Mouse (Mus musculus) c-Kit-positive CD71-positive TER-119-negative erythroid progenitor cells, embryonic 14.5 days (primary cell): ENCODE results near the gene Patj.
"Not testable (repeated sequence)": the region's sequence is repeated elsewhere in the genome, so short reads cannot be mapped to it uniquely, and the experiment has no call there.

ENCODE experiments used
- DNase-seq: peaks from one replicate; pipeline ENCODE4 v3.0.0-alpha.2; 2013; ENCODE audit warnings: low read depth

Patj gene

DNA sequence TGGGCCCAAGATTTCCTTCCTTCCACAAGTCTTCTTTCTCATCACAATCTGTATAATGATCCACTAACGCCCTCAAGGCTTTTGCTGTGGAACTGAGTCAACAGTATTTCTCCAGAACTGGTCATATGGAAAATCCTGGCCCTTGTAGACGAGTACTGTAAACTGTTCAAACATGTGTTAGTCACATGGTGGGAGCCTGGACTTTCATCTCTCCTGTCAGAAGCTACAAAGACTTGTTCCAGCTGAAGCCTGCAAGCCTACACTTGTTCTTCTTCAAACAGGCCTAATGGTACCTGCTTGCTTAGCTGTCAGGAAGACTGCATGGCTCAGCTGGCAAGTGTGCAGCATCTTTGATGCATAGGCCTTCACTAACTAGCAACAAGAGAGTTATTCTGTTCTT lies 264.9 kb downstream of the Patj start:
- no peak for DNase-seq

DNA sequence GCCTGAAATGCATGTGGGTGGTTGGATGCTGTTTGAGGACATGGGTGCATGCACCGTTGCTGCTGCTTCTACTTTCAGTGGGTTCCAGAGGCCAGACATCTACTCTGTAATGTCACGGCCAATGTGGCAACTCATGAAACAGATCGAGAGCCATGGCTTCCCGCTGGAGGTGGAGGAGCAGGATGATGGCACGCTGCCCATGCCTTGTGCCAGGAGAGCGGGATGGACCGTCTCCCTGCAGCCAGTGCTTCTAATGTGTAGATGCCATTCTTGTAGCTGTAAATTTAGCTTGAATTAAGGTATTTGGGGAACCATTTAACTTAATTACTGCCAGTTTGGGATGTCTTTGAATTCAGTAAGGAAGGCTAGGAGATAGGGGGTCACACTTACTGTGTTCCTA lies 270.3 kb downstream of the Patj start:
- DNase-seq, result no peak

DNA sequence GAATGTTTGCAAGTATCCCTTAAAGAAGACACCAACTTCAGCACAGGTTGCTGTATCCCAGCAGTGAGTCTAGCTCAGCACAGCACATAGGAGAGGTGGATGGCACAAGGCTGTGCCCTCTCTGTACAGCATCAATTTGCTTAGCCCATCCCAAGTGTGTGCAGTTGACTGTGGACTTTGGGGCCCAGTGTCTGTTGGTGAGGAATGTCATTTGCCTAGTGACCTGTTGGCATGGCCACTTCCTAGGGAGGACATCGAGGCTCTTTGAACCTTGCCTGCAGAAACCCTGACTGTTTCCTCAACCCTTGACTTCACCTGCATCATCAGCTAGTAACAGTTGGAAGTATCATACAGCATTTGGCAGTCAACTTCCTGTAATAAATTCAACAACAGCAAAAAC lies 270.9 kb downstream of the Patj start:
- no peak for DNase-seq

DNA sequence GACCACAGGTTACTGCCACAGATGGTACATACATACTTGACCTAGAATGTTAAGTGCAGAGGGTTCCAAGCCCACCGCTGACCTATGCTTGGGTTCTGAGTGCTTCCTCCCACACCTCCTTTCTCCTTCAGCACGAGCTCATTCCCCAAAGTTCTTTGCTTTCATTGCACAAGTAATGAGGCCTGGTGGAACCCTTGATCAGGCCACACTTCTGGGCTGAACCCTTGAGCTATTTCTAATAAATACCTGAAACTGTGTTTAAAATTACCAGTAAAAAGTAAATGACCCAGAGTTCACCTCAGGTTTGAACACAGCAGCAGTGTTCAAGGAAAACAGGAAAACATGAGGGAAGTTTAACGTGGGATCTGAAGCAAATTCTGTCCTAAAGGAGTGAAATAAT lies 271.4 kb downstream of the Patj start:
- no peak for DNase-seq

DNA sequence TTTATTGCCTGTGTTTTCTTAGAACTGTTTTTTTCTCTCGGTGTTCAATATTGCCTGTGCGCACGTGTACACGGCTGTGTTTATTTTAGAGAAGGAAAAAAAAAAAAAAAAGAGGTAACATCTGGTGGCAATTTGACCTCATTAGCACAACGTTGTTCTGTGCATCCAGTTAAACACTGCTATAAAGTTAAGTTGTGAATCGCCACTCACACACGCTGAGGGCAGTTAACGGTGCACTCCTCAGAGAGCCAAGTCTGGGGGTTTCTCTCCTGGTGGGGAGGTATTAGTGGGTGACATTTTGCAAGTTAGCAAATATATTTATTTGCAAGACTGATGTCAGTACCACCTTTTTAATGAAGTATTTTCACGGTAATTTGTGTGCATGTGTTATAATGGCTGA lies 281.9 kb downstream of the Patj start:
- no peak for DNase-seq

DNA sequence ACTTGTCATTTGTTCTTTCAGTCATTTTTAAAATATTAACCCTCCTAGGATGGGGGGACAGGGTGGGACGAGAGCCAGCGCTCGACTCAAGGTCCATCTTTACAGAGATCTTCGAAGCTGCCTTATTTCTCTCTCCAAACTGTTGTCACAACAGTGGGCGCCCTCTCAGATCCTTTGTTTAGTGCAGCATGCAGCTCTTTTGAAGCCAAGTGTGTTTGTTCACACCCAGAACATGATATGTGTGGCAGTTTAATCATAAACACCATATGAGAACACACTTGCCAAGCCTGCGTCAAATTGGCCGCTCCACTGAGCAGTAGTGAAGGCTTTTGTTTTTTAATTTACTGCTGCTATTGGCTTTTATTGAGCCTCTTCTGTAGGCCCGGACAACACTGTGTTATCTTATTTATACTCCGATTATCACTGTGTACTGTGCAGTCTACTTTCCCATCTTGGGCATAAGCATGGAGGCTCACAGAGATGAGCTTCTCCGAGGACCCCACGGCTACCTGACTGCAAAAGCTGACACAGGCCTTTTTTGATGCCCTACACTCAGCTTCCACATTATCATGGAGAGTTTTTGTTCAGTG lies 291.2 kb downstream of the Patj start:
- no peak for DNase-seq

DNA sequence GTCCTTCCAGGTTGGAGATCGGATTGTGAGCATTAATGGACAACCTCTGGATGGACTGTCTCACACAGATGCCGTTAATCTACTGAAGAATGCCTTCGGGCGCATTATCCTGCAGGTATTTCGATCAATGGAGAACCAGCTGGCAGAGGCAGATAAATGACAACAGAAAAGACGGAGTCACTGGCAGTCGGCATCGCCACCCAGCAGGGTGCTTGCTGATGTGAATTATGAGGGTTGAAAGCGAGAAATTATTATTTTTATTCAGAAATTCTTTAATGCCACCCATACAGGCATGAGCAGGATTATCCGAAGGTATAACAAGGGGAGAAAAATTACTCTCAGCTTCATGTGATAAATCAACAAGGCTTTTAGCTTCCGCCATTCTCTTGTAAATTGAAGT lies 292.5 kb downstream of the Patj start:
- DNase-seq, result no peak

DNA sequence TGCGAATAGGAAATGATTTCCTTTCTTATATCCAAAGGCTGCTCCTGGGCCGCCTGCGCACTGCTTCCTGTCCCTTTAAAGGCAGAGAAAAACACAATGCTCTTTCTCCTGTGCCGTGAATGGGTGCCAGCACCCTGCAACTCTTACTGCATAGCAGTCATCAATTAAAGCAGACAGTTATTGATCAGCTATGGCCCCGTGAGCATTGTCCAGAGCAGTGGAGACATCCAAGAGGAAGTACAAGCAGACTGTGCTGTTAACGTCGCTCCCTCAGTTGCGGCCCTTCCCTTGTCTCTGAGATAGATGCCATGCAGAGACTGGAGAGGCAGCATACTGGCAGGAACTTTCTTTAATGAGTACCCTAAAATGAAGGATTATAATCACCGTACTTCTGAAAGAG lies 292.9 kb downstream of the Patj start:
- no peak for DNase-seq

DNA sequence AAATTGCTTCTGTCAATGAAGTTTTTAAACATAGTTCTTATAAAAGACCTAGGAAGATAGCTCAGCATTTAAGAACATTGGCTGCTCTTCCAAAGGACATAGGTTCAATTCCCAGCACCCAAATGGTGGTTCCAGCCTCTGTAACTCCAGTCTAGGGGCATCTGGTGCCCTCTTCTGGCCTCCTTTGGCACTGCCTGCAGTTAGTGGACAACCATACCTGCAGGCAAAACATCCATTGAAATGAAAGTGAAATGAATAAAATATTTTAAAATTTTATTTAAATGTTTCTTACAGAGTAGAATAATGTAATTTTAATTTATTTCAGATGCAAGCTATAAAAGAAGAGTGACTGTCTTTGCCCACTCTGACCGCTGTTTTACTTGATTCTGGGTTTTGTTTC lies 294.4 kb downstream of the Patj start:
- DNase-seq, result no peak

DNA sequence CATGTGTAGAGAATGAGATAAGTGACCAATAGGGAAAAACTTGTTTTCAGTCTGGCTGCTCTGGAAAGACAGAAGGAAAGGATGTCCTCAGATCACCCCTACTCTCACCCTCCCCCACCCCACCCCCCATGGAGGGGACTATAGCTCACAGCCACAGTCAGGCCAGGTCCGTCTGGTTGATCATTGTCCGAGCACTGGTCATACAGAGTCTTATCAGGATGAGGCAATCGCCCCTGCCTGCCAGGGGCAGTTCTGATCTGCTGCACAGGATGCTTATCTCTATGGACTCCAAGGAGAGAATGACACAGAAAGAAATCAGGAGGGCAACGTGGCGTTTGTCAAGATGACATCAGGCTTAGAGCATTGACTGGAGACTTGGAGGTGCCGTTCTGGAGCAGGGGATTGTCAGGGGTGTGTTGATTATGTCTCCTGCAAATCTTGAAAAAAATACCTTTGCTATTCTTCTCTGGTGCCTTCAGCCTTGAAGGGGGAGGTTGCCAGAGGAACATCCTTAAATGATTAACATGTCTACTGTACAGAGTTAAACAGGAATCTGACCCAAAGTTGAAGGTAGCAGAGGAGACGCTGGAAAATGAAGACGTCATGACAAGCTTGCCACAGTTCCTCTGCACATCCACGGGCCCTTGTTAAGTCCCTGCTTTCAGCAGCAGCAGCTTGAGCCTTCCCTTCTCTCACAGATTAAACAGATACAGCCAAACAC lies 298.0 kb downstream of the Patj start:
- no peak for DNase-seq

DNA sequence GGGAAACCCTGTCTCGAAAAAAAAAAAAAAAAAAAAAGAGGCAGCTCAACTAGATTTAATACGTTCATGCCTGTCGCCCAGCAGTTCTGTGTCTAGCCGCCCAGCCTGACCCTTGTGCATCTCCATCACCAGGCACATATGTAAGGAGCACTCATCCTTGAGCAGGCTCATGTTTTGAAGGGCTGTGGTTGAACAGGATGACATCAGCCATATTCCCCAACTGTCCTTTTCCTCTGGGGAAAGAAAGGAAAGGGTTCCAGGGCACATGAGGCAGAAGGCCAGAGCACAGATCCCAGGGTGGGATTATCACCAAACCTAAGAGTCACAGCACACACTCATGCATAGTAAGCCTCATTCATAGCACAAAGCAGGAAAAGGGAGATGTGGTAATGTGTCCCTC lies 302.3 kb downstream of the Patj start:
- no peak for DNase-seq

DNA sequence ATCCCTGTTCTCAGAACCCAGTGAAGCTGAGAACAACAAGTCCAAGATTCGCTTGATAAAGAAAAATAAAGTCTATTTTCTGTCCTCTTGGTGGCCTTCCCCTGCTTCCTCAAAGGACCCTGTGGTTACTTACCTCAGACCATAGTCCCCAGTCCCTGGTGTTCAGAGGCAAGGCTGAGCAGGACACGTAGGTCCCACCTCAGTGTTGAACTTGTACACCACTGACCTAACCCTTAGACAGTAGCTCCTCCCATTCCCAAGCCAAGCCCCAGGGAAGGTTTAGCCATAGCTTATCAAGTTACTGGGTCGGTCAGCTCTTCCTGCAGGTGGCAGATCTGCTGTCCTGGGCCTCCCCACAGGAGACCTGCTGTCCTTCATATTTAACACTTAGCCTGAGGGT lies 303.3 kb downstream of the Patj start:
- DNase-seq, result no peak

DNA sequence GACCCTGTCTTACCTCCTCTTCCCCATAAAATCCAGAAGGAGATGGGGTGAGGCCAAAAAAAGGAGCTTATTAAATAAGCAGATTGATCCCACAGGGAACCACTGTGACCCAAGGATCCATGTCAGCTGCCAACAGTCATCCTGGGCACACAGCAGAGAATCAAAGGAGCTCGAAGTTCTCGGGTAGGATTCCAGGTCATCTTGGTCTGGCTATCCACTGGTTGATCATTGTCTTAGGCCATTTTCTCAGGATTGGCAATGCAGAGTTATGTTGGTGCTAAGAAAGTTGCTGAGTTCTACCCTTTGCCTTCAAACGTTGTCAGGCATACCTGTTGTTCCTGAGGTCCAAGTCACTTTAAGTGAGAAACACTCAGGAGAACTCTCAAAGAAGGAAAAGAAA lies 304.6 kb downstream of the Patj start:
- no peak for DNase-seq

DNA sequence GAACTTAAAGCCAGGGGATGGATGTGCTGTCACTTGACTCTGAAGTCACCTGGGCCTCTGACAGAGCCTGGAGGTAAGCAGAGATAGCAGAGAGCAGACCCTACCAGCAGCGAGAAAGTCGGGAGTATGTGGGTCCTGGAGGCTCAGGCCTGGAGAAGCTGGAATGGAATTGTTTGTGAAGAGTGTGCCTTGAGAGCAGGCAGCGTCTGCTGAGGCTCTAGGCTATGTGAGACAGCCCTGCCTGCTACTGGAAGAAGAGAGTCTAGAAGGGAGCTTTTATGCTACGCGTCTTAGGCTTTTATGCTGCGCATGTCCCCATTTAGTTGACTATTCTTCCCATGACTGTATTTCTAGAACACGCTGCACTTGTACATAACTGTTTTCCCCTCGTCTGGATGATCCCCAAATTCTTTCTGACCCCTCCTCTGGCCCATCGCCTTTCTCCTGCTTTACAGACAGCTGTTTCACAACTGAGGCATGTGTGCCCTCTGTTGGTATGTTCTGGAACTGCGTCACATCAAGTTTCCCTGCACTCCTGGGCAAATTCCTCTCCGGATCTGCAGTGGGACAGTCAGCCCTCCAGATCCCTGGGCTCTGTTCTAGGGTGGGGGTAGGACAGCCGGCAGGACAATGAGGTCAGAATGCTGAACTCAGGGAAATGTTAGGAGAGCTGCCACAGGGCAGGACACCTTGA lies 306.8 kb downstream of the Patj start:
- peak; percentile 3 for DNase-seq

DNA sequence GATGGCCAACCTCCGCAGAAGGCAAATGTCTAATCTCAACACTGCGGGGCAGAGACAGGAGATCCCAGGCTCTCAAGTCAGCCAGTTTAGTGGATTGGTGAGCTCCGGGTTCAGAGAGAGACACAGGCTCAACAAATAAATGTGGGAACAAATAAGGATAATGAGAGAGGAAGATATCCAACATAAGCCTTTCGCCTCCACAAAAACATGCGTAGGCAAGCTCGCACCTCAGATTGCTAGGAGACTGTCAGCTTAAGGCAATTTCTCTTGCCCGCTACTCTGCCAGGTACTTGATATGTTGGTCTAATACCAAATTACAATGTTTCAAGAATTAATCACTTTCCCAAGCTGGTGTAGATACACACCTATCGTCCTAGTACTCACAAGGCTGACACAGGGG lies 315.3 kb downstream of the Patj start:
- DNase-seq, result no peak

DNA sequence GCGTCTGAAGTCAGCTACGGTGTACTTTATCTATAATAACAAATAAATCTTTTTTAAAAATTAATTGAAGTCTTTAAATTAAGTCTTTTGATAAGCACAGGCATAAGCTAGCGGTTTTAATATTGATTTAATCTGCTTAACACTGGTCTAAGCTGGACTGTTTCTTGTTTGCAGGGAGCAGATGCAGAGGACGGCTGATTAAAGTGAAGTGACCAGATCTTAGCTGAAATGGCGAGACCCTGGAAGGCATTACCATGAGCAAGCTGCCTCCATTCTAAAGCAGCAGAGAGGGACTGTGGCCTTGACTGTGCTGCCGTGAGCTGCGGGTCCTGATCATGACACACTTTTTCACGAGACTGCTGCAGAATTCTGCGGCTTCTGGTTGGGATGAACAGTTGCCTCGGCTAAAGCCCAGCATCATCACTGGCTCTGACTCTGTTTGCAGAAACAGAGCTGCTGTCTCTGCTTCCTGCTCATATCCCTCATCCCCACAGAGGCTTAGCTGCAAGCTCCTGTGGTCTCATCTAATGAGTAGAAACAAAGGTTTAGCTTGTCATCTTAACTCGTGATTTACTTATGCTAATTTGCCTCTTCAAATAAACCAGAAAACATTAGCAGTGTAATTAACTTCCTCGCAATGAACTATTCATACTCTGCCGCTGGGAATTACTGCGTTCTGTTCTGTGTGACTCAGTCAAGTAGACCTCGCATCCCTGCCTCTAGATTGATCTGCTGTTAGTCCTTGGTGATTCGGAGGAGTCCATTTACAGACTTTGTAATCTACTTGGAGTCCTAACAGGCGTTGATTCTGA lies 322.4 kb downstream of the Patj start:
- DNase-seq, result no peak

DNA sequence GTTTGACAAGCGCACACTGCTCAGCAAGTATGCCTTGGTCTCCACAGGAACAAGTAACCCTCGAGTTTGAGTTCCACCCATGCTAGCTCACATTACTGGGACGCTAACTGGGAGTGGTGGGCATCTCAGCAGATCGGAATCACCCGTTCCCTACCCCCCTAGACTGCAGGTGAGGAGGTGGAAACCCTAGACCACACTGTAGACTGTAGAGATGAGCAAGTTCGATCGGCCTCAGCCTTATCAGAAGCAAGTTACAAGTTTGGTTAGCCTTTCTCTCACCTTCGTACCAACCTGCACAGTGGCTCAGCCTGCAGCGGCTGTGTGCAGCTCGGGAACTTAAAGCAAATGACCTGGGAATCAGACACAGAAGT lies 322.9 kb downstream of the Patj start:
- no peak for DNase-seq

DNA sequence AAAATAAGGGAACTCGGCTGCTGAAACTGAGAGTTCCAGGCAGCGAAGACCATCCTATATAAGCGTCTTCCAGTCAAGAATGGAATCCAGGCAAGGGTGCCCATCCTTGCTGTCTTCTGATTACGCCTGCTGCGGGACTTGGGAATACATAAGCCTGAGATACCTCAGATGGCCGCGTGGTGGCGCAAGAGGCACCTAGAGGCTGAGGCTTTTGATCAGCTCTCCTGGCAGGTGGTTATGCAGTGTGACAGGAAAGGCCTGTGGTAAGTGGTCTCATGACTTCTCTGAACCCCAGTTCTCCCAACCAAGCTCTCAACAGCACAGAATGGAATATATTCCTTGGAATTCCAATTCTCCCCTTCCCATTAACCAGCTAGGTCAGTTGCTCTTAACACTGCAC lies 326.9 kb downstream of the Patj start:
- peak; percentile 34 for DNase-seq

DNA sequence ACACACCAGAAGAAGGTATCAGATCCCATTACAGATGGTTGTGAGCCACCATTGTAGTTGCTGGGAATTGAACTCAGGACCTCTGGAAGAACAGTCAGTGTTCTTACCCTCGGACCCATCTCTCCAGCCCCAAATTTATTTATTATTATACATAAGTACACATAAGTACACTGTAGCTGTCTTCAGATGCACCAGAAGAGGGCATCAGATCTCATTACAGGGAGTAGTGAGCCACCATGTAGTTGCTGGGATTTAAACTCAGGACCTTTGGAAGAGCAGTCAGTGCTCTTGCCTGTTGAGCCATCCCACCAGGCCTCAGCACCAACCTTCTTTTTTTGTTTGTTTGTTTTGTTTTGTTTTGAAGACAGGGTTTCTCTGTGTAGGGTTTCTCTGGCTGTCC lies 329.1 kb downstream of the Patj start:
- not testable (repeated sequence) for DNase-seq

DNA sequence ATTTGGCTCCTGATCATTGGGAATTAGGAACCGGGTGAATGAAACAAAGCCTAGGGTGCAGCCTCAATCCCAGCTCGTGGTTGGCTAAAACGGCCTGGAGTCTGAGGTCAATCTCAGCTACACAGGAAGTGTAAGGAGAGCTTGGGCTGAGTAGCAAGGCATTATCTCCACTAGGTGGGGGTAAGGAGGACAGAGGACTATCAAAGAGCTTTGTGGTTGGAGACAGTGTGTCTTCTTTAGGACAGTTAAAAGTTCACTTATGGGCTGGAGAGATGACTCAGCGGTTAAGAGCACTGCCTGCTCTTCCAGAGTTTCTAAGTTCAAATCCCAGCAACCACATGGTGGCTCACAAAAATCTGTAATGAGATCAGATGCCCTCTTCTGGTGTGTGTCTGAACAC lies 329.9 kb downstream of the Patj start:
- no peak for DNase-seq

DNA sequence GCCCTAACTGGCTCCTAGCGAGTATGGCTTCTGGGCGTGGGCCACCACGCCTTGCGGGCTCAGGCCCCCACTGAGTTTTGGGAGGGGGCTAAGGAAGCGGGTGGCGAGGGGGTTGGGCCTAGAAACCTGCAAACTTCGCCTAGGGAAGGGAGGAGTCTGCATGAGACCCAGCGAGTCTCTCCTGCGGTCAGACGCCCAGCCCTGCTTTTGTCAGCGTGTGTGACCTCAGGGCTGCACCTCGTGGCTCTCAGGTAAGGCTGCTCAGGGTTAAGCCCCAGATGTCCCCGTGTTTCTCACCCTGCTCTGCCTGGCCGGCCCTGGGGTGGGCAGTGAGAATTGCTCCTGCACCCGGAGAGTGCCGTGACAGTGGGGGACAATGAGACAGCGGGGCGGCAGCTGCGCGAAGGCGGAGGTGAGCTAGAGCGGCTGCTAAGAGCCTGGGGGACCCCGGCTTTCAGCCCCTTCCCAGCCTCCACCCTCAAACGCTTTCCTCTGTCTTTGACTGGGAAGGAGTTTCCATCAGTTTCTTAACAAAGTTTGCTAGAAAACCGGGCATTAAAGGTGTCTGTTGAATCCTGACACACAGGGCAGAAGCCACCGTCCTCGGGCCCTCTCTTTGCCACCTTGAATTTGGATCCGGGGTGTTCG lies 331.1 kb downstream of the Patj start, which contains the start of gene L1td1:
Gene L1td1, plus strand, starts transcription at position 145 of the 648 bp plus-strand sequence.
- no peak for DNase-seq

DNA sequence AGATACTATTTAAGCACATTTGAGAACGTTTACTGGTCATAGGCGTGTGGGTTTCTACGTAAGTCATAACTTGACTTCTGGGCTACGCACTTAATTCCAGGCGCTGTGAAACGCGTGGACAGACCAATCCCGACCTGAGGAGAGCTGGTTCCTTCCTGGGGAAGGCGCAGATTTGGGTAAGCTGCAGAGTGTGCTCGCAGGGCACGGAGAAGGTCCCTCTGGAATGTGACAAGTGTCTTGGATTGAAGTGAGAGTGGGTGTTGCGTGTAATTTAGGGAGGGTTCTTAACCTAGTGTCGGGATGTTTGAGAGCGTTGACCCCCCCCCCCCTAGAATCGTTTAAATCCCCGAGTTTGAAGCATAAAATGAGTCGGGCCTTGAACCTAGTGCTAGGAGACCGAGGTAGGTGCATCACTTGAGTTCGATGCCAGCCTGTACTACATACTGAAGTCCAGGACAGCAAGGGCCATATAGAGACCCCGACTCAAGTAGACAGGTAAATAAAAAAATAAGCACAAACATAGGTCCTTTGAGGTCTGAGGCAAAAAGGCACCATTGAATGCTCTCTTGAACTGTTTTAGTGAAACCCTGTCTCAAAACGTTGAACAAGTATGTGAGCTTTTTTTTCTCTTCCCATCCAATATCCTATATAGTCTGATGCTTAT lies 331.8 kb downstream of the Patj start:
- no peak for DNase-seq
